ENCODE assay signal across 14 mouse cellular contexts in genomic region chr9:108274476-108275330, GRCm38 (mm10). TPM values are rescaled to one million over a fixed set of nuclear protein-coding genes. Genes with fewer than 3 reads are reported as not detected.
DNase-seq lines count a peak whose midpoint lies in the region; ATAC-seq lines count a peak whose summit lies in the region.
"Had no signal": no experiment of that assay in that cellular context is flagged by ENCODE, and none has a peak within 500 bp of the region (broad histone marks: within the 10 kb centered on the region; RNA-seq: fewer than 3 reads in every experiment).

No protein-coding gene starts in this region.

- intact Hi-C loops in gastrocnemius, postnatal 36 days (cut with DNase I): loop anchor here (5.0 kb wide), 1 partner anchor 37 kb away; no protein-coding TSS in a partner anchor

- H3K4me2 ChIP-seq in liver, embryonic 13.5 days: no peak overlapping the region
- H3K4me2 ChIP-seq: liver, embryonic 15.5 days had no signal

- H3K4me3 ChIP-seq in liver, embryonic 13.5 days (replicated peaks): no peak overlapping the region
- H3K4me3 ChIP-seq: liver, embryonic 15.5 days; midbrain, embryonic 10.5 days had no signal

- DNase-seq in gastrocnemius, adult 18-20 months (ENCODE audit: low spot score): peak; percentile 26
- DNase-seq in gastrocnemius, postnatal 36 days: no peak
- DNase-seq in kidney, postnatal 4 days: peak; percentile 29 to 55
- no peak for DNase-seq in kidney, adult 11 months
- peak; percentile 73 for DNase-seq in adrenal gland, postnatal 10 days
- DNase-seq in liver, embryonic 13.5 days: no peak
- no peak for DNase-seq in layer of hippocampus, postnatal 36 days
- DNase-seq in urinary bladder, adult 18-20 months (ENCODE audit: low spot score in 2 of 2): no peak
- DNase-seq: layer of hippocampus, adult 9-11 months; right cerebral cortex, adult 18-20 months had no signal

- 55% methylated on average over 5 of the region's 5 CpGs for WGBS in liver, embryonic 13.5 days (ENCODE audit: insufficient replicate concordance)

- no peaks in the 10 kb centered on the region for H3K9me3 ChIP-seq in liver, embryonic 13.5 days (replicated peaks)
- H3K9me3 ChIP-seq: G1E; liver, embryonic 15.5 days; midbrain, embryonic 10.5 days had no signal

- H3K27ac ChIP-seq in liver, embryonic 13.5 days: no peak overlapping the region
- H3K27ac ChIP-seq: liver, embryonic 15.5 days; midbrain, embryonic 10.5 days had no signal

- peaks cover 18% of the 10 kb centered on the region for H3K27me3 ChIP-seq in liver, embryonic 13.5 days

- no peak overlapping the region for H3K9ac ChIP-seq in liver, embryonic 13.5 days
- H3K9ac ChIP-seq: liver, embryonic 15.5 days had no signal

- peaks cover 14% of the 10 kb centered on the region for H3K4me1 ChIP-seq in liver, embryonic 13.5 days (replicated peaks)

- ATAC-seq in liver, embryonic 13.5 days (ENCODE audit: low read depth): peak; percentile 43; the same call in 1 of the 2 replicates
- ATAC-seq: activated CD4-positive, CD25-positive, alpha-beta regulatory T cell, adult 4 months had no signal

- H3K36me3 ChIP-seq in liver, embryonic 13.5 days: no peaks in the 10 kb centered on the region
- H3K36me3 ChIP-seq: G1E; liver, embryonic 15.5 days; midbrain, embryonic 10.5 days had no signal

RNA-seq across cellular contexts. Expression of gene Dag1, which starts 10.9 kb away (rescaled TPM):
- 100 to 1,000 TPM; 166 to 173 TPM for total RNA-seq in gastrocnemius, adult 18-20 months (2021)
- 100 to 1,000 TPM; 170 to 174 TPM for total RNA-seq in gastrocnemius, postnatal 36 days (2021)
- total RNA-seq in adrenal gland, postnatal 10 days (2021): 100 to 1,000 TPM; 168 to 192 TPM
- polyA plus RNA-seq in liver, embryonic 13.5 days (2015; fragmentation: Nextera tagmentation; extraction: Ambion mirVana): 12.7 and 17.8 TPM in 2 replicates
- 10 to 100 TPM; 77.8 to 82.4 TPM for total RNA-seq in layer of hippocampus, postnatal 36 days (2021)

RNA-seq across cellular contexts. Expression of gene Nicn1, which starts 15.5 kb away (rescaled TPM):
- total RNA-seq in gastrocnemius, adult 18-20 months (2021): 10 to 100 TPM; 12.3 to 13.1 TPM
- 10 to 100 TPM in 1 of 2 experiments, 1 to 10 TPM in 1; 9.4 to 11.4 TPM for total RNA-seq in gastrocnemius, postnatal 36 days (2021)
- 10 to 100 TPM; 20.2 to 28.6 TPM for total RNA-seq in adrenal gland, postnatal 10 days (2021)
- 4.7 and 5.6 TPM in 2 replicates for polyA plus RNA-seq in liver, embryonic 13.5 days (2015; fragmentation: Nextera tagmentation; extraction: Ambion mirVana)
- total RNA-seq in layer of hippocampus, postnatal 36 days (2021): 100 to 1,000 TPM in 1 of 2 experiments, 10 to 100 TPM in 1; 96.7 to 118 TPM

RNA-seq across cellular contexts. Expression of gene Amt, which starts 21.9 kb away (rescaled TPM):
- 1 to 10 TPM in 1 of 2 experiments, under 1 TPM in 1; 0.83 to 1.0 TPM for total RNA-seq in gastrocnemius, adult 18-20 months (2021)
- total RNA-seq in gastrocnemius, postnatal 36 days (2021): 1 to 10 TPM in 1 of 2 experiments, under 1 TPM in 1; 0.94 to 1.3 TPM
- 10 to 100 TPM in 1 of 2 experiments, 1 to 10 TPM in 1; 9.3 to 14.7 TPM for total RNA-seq in adrenal gland, postnatal 10 days (2021)
- 14.0 and 14.1 TPM in 2 replicates for polyA plus RNA-seq in liver, embryonic 13.5 days (2015; fragmentation: Nextera tagmentation; extraction: Ambion mirVana)
- total RNA-seq in layer of hippocampus, postnatal 36 days (2021): 10 to 100 TPM; 34.9 to 36.2 TPM

RNA-seq across cellular contexts. Expression of gene Rhoa, which starts 31.2 kb away (rescaled TPM):
- 100 to 1,000 TPM in 1 of 2 experiments, 10 to 100 TPM in 1; 91.8 to 111 TPM for total RNA-seq in gastrocnemius, adult 18-20 months (2021)
- total RNA-seq in gastrocnemius, postnatal 36 days (2021): 10 to 100 TPM; 97.0 to 97.5 TPM
- 100 to 1,000 TPM; 352 to 357 TPM for total RNA-seq in adrenal gland, postnatal 10 days (2021)
- 235 and 296 TPM in 2 replicates for polyA plus RNA-seq in liver, embryonic 13.5 days (2015; fragmentation: Nextera tagmentation; extraction: Ambion mirVana)
- 100 to 1,000 TPM; 169 to 173 TPM for total RNA-seq in layer of hippocampus, postnatal 36 days (2021)

RNA-seq across cellular contexts. Expression of gene Tcta, which starts 31.3 kb away (rescaled TPM):
- total RNA-seq in gastrocnemius, adult 18-20 months (2021): 10 to 100 TPM; 28.0 to 35.6 TPM
- 10 to 100 TPM; 24.9 to 25.1 TPM for total RNA-seq in gastrocnemius, postnatal 36 days (2021)
- total RNA-seq in adrenal gland, postnatal 10 days (2021): 10 to 100 TPM; 28.9 to 36.6 TPM
- polyA plus RNA-seq in liver, embryonic 13.5 days (2015; fragmentation: Nextera tagmentation; extraction: Ambion mirVana): 12.7 TPM in 2 replicates
- 10 to 100 TPM; 29.1 to 30.0 TPM for total RNA-seq in layer of hippocampus, postnatal 36 days (2021)

Comparison
In these comparisons a context has a peak if more than half of its experiments do, and no peak if none do; other contexts are left out.
1. DNase-seq: peak in gastrocnemius, adult 18-20 months (single experiment), kidney, postnatal 4 days (2 of 2) and adrenal gland, postnatal 10 days (single experiment); none in gastrocnemius, postnatal 36 days (0 of 2), kidney, adult 11 months (single experiment), liver, embryonic 13.5 days (single experiment), layer of hippocampus, postnatal 36 days (0 of 2) and urinary bladder, adult 18-20 months (0 of 2).
2. RNA of gene Amt, which starts 21.9 kb away (total RNA-seq): 34.9 to 36.2 TPM in layer of hippocampus, postnatal 36 days and 9.3 to 14.7 TPM in adrenal gland, postnatal 10 days; 0.94 to 1.3 TPM in gastrocnemius, postnatal 36 days and 0.83 to 1.0 TPM in gastrocnemius, adult 18-20 months; every median in the first group is over 4 times any median in the second.